Mouse (Mus musculus): ENCODE data around the gene Icosl.

GRCm38 (mm10) chr10:78044531-78044930, 24.6 kb upstream of the Icosl start:
- no peak for TF ChIP-seq MYOG (IDR thresholded peaks at IDR 0.05; ENCODE audit: control insufficient read depth in 1 of 3, insufficient read depth in 1 of 3, insufficient read length in 2 of 3, low read depth in 2 of 3)
- no peak for TF ChIP-seq POLR2A (IDR thresholded peaks at IDR 0.05; ENCODE audit: insufficient read length, low read depth)
- no peak for TF ChIP-seq MAX (IDR thresholded peaks at IDR 0.05; ENCODE audit: low read depth)
- no peak for TF ChIP-seq REST (IDR thresholded peaks at IDR 0.05; ENCODE audit: insufficient read depth, insufficient read length)
- TF ChIP-seq TCF12 (IDR thresholded peaks at IDR 0.05; ENCODE audit: insufficient read depth, poor library complexity, severe bottlenecking): no peak
- no peak for TF ChIP-seq CEBPB (IDR thresholded peaks at IDR 0.05; ENCODE audit: insufficient read depth, poor library complexity, severe bottlenecking)
- TF ChIP-seq TCF3 (IDR thresholded peaks at IDR 0.05; ENCODE audit: insufficient read length, low read depth): no peak
- no peak for TF ChIP-seq E2F4 (IDR thresholded peaks at IDR 0.05; ENCODE audit: insufficient read depth)
- no peak for TF ChIP-seq SRF (IDR thresholded peaks at IDR 0.05; ENCODE audit: control insufficient read depth, insufficient read length, low read depth)
- TF ChIP-seq POLR2AphosphoS2 (IDR thresholded peaks at IDR 0.05; ENCODE audit: insufficient read length, low read depth): no peak
